Mouse (Mus musculus) right cerebral cortex, postnatal 14 days (tissue): ENCODE data around the gene Olfr802.

ENCODE experiments used
- DNase-seq: peaks from one replicate; pipeline ENCODE4 v3.0.0; 2022

Gene Olfr802

GRCm38 (mm10) chr10:129688069-129688468 is at the start of gene Olfr802:
Gene Olfr802, minus strand, starts transcription at chr10:129688169.
- DNase-seq: no peak

GRCm38 (mm10) chr10:129729275-129729674 is 41.3 kb upstream of the Olfr802 start, which contains the start of gene Olfr805:
Gene Olfr805, minus strand, starts transcription at chr10:129729375.
- no peak for DNase-seq

DNA sequence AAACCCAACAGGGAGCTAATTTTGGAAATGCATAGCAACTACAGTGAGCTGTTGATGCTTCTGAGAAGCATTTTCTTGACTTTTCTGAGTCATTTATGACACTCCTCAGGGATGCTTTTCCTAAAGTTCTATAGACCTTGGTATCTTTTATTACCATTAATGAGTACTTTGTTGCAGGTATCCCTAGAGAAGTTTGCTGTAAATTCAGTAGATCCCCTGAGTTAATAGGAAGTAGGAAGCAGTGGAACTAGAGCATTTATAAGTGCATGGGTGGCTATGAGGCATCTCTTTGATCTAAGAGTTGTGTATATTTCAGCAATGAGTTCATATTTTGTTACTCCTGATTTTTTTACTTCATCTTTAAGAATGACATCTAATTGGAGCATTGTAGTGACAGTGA is 14.9 kb upstream of the Olfr802 start, which contains the start of gene Olfr804:
Gene Olfr804, plus strand, starts transcription at position 301 of the 400 bp plus-strand sequence.
- no peak for DNase-seq

DNA sequence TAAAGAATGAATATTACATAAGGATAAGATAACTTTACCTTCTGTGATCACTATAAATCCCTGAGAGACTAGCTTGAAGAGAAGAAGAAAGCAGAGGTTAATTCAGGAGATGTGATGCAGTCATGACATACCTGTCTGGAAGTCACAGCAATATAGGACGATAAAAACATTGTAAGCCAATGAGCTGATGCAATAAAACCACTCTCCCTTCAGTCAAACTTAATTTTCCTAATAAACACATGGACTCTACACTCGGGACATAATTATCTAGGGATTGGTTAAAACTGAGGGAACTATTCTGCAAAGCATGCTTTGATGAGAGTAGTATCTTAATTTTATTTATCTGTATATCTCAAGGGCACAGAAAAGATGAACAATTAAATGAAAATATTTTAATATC is 6.2 kb upstream of the Olfr802 start, which contains the start of gene Olfr803:
Gene Olfr803, minus strand, starts transcription at position 101 of the 400 bp plus-strand sequence.
- no peak for DNase-seq

GRCm38 (mm10) chr10:129673765-129674164 is 14.2 kb downstream of the Olfr802 start, which contains the start of gene Olfr801:
Gene Olfr801, minus strand, starts transcription at chr10:129673865.
- DNase-seq: no peak

DNA sequence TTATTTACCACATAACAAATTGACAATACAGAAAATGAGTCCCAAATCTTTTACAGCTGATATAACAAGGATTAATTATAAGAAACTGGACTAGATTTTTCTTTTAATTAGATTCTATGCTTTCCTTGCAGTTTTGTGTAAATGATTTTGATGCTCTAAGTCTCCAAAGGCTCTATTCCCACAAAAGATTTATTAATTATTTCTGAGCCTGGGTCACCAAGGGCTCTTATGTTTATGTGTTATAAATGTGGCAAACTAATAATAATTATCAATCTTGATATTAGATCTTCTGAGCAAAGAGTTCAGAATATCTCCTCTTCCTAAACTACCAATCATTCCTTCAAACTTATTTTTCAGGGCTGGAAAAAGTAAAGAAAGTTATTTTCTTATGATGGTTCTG is 30.6 kb downstream of the Olfr802 start, which contains the start of gene Olfr800:
Gene Olfr800, plus strand, starts transcription at position 301 of the 400 bp plus-strand sequence.
- no peak for DNase-seq

GRCm38 (mm10) chr10:129651763-129652162 is 36.2 kb downstream of the Olfr802 start:
- no peak for DNase-seq

DNA sequence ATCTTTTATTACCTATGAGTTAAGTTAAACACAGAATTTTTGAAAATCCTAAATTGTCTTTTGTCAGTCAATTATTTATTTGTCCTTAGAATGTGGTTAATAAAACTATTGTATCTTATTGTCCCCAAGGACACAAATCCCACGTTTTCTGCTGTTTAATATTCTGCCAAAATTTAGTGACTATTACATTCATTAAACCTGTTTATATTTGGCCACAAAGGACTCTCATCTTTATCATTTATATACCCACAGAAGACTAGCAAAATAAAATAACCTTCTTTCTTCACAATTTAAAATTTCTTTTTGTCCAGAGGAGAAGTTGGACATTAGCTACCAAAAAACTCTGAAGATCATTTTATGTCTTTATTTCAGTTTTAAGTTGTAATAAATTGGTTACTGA is 50.8 kb downstream of the Olfr802 start, which contains the start of gene Olfr799:
Gene Olfr799, plus strand, starts transcription at position 301 of the 400 bp plus-strand sequence.
- no peak for DNase-seq

- no peak for DNase-seq
Measured at GRCm38 (mm10) chr10:129627834-129628233, 60.1 kb downstream of the Olfr802 start, which contains the start of gene Olfr798. Gene Olfr798, minus strand, starts transcription at chr10:129627934.
